Mouse (Mus musculus): Measurements from ENCODE around the gene Abhd2. TPM values are rescaled to one million over a fixed set of nuclear protein-coding genes. Genes with fewer than 3 reads are reported as not detected.

Gene Abhd2
- polyA plus RNA-seq, 1 experiment from 2014 or later: 24.9 TPM

GRCm38 (mm10) chr7:79258981-79259542 is 13.9 kb upstream of the Abhd2 start:
- Histone ChIP-seq H3K27ac (ENCODE audit: low read length) (no peak overlapping the region), H3K4me3 (ENCODE audit: low read length) (no peak overlapping the region), H3K9me3 (ENCODE audit: control insufficient read depth, low read length) (no peaks in the 10 kb centered on the region), H3K36me3 (ENCODE audit: control insufficient read depth, insufficient read depth, low read length) (no peaks in the 10 kb centered on the region), H3K9ac (ENCODE audit: low read length) (no peak overlapping the region), H3K27me3 (ENCODE audit: control insufficient read depth, insufficient read depth, low read depth, low read length) (no peaks in the 10 kb centered on the region), H3K4me1 (replicated peaks; ENCODE audit: control insufficient read depth, insufficient read depth, low read length) (0 out of 2 replicates have a peak, but pooled peaks cover 3% of the 10 kb centered on the region), H3K4me2 (ENCODE audit: low read depth, low read length) (no peak overlapping the region)
- no peak for ATAC-seq (ENCODE audit: low read depth)
- 65% methylated on average over 10 of the region's 10 CpGs for WGBS

GRCm38 (mm10) chr7:79262478-79262877 is 10.5 kb upstream of the Abhd2 start:
- peak; percentile 80 for ATAC-seq (ENCODE audit: low read depth)
- 50% methylated on average over 8 of the region's 8 CpGs for WGBS
- peak overlapping the region; percentile 72 for H3K27ac ChIP-seq (ENCODE audit: low read length)

GRCm38 (mm10) chr7:79263776-79264175 is 9.2 kb upstream of the Abhd2 start:
- no peak overlapping the region for H3K4me3 ChIP-seq (ENCODE audit: low read length)
- H3K36me3 ChIP-seq (ENCODE audit: control insufficient read depth, insufficient read depth, low read length): no peaks in the 10 kb centered on the region
- H3K4me1 ChIP-seq (replicated peaks; ENCODE audit: control insufficient read depth, insufficient read depth, low read length): 0 out of 2 replicates have a peak, but pooled peaks cover 3% of the 10 kb centered on the region
- H3K9ac ChIP-seq (ENCODE audit: low read length): no peak overlapping the region
- 80% methylated on average over 3 of the region's 3 CpGs for WGBS
- no peak overlapping the region for H3K4me2 ChIP-seq (ENCODE audit: low read depth, low read length)
- no peak overlapping the region for H3K27ac ChIP-seq (ENCODE audit: low read length)
- no peaks in the 10 kb centered on the region for H3K9me3 ChIP-seq (ENCODE audit: control insufficient read depth, low read length)
- ATAC-seq (ENCODE audit: low read depth): no peak
- no peaks in the 10 kb centered on the region for H3K27me3 ChIP-seq (ENCODE audit: control insufficient read depth, insufficient read depth, low read depth, low read length)

More at GRCm38 (mm10) chr7:79262478-79262877, 10.5 kb upstream of the Abhd2 start:
- Histone ChIP-seq H3K4me2 (ENCODE audit: low read depth, low read length) (no peak overlapping the region), H3K9me3 (ENCODE audit: control insufficient read depth, low read length) (no peaks in the 10 kb centered on the region), H3K4me3 (ENCODE audit: low read length) (no peak overlapping the region), H3K27me3 (ENCODE audit: control insufficient read depth, insufficient read depth, low read depth, low read length) (no peaks in the 10 kb centered on the region), H3K9ac (ENCODE audit: low read length) (no peak overlapping the region), H3K4me1 (replicated peaks; ENCODE audit: control insufficient read depth, insufficient read depth, low read length) (0 out of 2 replicates have a peak, but pooled peaks cover 3% of the 10 kb centered on the region), H3K36me3 (ENCODE audit: control insufficient read depth, insufficient read depth, low read length) (no peaks in the 10 kb centered on the region)

DNA sequence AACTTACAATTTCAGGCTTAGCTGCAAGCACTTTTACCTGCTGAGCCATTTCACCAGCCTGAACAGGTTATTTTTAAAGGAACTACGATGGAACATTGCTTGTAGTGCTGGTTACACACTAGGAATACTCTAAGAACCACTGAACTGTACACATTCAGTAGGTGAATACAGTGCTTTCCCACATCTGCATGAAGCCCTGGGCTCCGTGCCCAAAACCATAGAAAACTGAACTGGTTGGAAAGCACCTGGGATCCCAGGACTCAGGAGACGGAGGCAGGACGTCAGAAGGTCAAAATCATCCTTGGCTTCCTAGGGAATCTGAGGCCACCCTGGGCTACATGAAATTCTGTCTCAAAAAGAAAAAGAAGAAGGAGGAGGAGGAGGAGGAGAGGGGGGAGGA is 6.8 kb upstream of the Abhd2 start:
- H3K4me3 ChIP-seq (ENCODE audit: low read length): no peak overlapping the region
- no peak overlapping the region for H3K9ac ChIP-seq (ENCODE audit: low read length)
- H3K27me3 ChIP-seq (ENCODE audit: control insufficient read depth, insufficient read depth, low read depth, low read length): no peaks in the 10 kb centered on the region
- H3K9me3 ChIP-seq (ENCODE audit: control insufficient read depth, low read length): no peaks in the 10 kb centered on the region
- no peak for ATAC-seq (ENCODE audit: low read depth)
- 0 out of 2 replicates have a peak, but pooled peaks cover 3% of the 10 kb centered on the region for H3K4me1 ChIP-seq (replicated peaks; ENCODE audit: control insufficient read depth, insufficient read depth, low read length)
- H3K4me2 ChIP-seq (ENCODE audit: low read depth, low read length): no peak overlapping the region
- WGBS: 55% methylated on average over 4 of the region's 4 CpGs
- no peaks in the 10 kb centered on the region for H3K36me3 ChIP-seq (ENCODE audit: control insufficient read depth, insufficient read depth, low read length)
- no peak overlapping the region for H3K27ac ChIP-seq (ENCODE audit: low read length)

- H3K9me3 ChIP-seq (ENCODE audit: control insufficient read depth, low read length): no peaks in the 10 kb centered on the region
- no peak overlapping the region for H3K9ac ChIP-seq (ENCODE audit: low read length)
- no peak overlapping the region for H3K4me2 ChIP-seq (ENCODE audit: low read depth, low read length)
- H3K27ac ChIP-seq (ENCODE audit: low read length): no peak overlapping the region
- H3K4me3 ChIP-seq (ENCODE audit: low read length): no peak overlapping the region
- ATAC-seq (ENCODE audit: low read depth): no peak
- H3K36me3 ChIP-seq (ENCODE audit: control insufficient read depth, insufficient read depth, low read length): no peaks in the 10 kb centered on the region
- H3K27me3 ChIP-seq (ENCODE audit: control insufficient read depth, insufficient read depth, low read depth, low read length): no peaks in the 10 kb centered on the region
- WGBS: 45% methylated on average over 7 of the region's 7 CpGs
- H3K4me1 ChIP-seq (replicated peaks; ENCODE audit: control insufficient read depth, insufficient read depth, low read length): peaks cover 3% of the 10 kb centered on the region
Observed at GRCm38 (mm10) chr7:79267690-79268388, 5.2 kb upstream of the Abhd2 start.

DNA sequence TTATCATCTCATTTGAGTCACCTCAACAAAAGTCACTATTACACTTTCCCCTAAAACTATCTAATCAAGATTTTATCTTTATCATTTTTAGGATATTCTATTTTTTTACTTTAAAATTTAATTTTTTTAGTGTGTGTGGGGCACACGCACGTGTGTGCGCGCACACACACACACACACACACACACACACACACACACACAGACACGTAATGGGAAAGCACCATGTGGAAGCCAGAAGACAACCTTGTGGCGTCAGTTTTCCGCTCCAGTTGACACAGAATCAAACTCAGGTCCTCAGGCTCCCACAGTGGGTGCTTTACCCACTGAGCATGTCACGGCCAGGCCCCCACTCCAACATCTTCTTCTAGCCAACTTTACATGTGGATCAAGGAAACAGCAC is 4.1 kb upstream of the Abhd2 start:
- no peak for ATAC-seq (ENCODE audit: low read depth)
- Histone ChIP-seq H3K27me3 (ENCODE audit: control insufficient read depth, insufficient read depth, low read depth, low read length) (no peaks in the 10 kb centered on the region), H3K4me2 (ENCODE audit: low read depth, low read length) (no peak overlapping the region), H3K4me1 (replicated peaks; ENCODE audit: control insufficient read depth, insufficient read depth, low read length) (peaks cover 5% of the 10 kb centered on the region), H3K9me3 (ENCODE audit: control insufficient read depth, low read length) (no peaks in the 10 kb centered on the region), H3K9ac (ENCODE audit: low read length) (no peak overlapping the region), H3K27ac (ENCODE audit: low read length) (no peak overlapping the region), H3K4me3 (ENCODE audit: low read length) (no peak overlapping the region), H3K36me3 (ENCODE audit: control insufficient read depth, insufficient read depth, low read length) (no peaks in the 10 kb centered on the region)
- WGBS: 88% methylated on average over 8 of the region's 8 CpGs

DNA sequence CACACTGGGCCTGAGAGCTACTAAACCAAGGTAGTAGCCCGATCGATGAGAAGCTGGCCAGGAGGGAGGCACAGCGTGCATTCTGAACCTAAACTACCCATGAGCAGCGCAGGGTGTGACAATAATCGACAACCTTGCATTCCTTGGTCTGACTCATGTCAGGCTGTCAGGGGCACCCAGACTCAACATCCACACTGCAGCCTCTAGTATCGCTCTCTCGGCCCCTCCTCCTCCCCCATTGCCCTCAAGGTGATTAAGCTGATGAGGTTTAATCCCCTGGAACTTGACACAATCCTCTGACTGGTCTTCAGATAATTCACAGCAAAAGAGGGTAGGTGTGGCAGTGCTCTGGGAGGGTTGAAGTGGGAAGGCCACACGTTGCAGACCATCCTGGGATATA is 3.6 kb upstream of the Abhd2 start:
- Histone ChIP-seq H3K27me3 (ENCODE audit: control insufficient read depth, insufficient read depth, low read depth, low read length) (no peaks in the 10 kb centered on the region), H3K36me3 (ENCODE audit: control insufficient read depth, insufficient read depth, low read length) (no peaks in the 10 kb centered on the region), H3K9ac (ENCODE audit: low read length) (no peak overlapping the region), H3K4me2 (ENCODE audit: low read depth, low read length) (no peak overlapping the region), H3K9me3 (ENCODE audit: control insufficient read depth, low read length) (no peaks in the 10 kb centered on the region), H3K4me3 (ENCODE audit: low read length) (no peak overlapping the region), H3K27ac (ENCODE audit: low read length) (no peak overlapping the region), H3K4me1 (replicated peaks; ENCODE audit: control insufficient read depth, insufficient read depth, low read length) (peaks cover 10% of the 10 kb centered on the region)
- no peak for ATAC-seq (ENCODE audit: low read depth)
- WGBS: 44% methylated on average over 8 of the region's 8 CpGs

GRCm38 (mm10) chr7:79269866-79270265 is 3.1 kb upstream of the Abhd2 start:
- ATAC-seq (ENCODE audit: low read depth): no peak
- Histone ChIP-seq H3K9ac (ENCODE audit: low read length) (no peak overlapping the region), H3K9me3 (ENCODE audit: control insufficient read depth, low read length) (no peaks in the 10 kb centered on the region), H3K4me3 (ENCODE audit: low read length) (no peak overlapping the region), H3K36me3 (ENCODE audit: control insufficient read depth, insufficient read depth, low read length) (no peaks in the 10 kb centered on the region), H3K27me3 (ENCODE audit: control insufficient read depth, insufficient read depth, low read depth, low read length) (no peaks in the 10 kb centered on the region), H3K27ac (ENCODE audit: low read length) (no peak overlapping the region), H3K4me1 (replicated peaks; ENCODE audit: control insufficient read depth, insufficient read depth, low read length) (peaks cover 14% of the 10 kb centered on the region), H3K4me2 (ENCODE audit: low read depth, low read length) (no peak overlapping the region)
- WGBS: 72% methylated on average over 1 of the region's 1 CpGs

DNA sequence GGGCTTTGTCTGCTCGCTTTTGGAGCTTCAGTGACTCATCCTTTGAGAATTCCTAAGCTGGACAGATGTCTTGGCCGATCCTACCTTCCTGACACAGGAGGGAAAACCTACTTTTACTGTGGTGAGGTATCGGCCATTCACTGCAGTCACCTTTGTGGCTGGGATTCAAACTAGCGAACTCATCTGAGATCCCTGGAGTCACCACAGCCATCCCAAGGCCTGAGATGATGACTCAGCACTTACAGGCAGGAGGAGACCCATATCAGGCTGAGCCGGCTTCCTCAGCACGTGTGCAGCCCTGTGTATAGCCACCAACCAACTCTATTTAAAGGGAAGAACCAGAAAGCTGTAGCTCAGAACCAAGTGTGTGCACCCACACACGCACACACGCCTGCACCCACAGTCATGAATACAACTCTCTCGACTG is 2.0 kb upstream of the Abhd2 start:
- WGBS: 69% methylated on average over 9 of the region's 9 CpGs
- no peaks in the 10 kb centered on the region for H3K9me3 ChIP-seq (ENCODE audit: control insufficient read depth, low read length)
- H3K4me3 ChIP-seq (ENCODE audit: low read length): no peak overlapping the region
- H3K4me1 ChIP-seq (replicated peaks; ENCODE audit: control insufficient read depth, insufficient read depth, low read length): peaks cover 24% of the 10 kb centered on the region
- no peak overlapping the region for H3K27ac ChIP-seq (ENCODE audit: low read length)
- H3K27me3 ChIP-seq (ENCODE audit: control insufficient read depth, insufficient read depth, low read depth, low read length): no peaks in the 10 kb centered on the region
- H3K4me2 ChIP-seq (ENCODE audit: low read depth, low read length): no peak overlapping the region
- no peak for ATAC-seq (ENCODE audit: low read depth)
- no peak overlapping the region for H3K9ac ChIP-seq (ENCODE audit: low read length)
- H3K36me3 ChIP-seq (ENCODE audit: control insufficient read depth, insufficient read depth, low read length): no peaks in the 10 kb centered on the region
